Mouse (Mus musculus): ENCODE data around the gene Irf2bp1.

- TF ChIP-seq MAFK (IDR thresholded peaks at IDR 0.05; ENCODE audit: insufficient read depth, low read depth, low read length) (no peak), CHD2 (IDR thresholded peaks at IDR 0.05; ENCODE audit: low read depth, low read length) (no peak), ZNF384 (IDR thresholded peaks at IDR 0.05; ENCODE audit: low read depth, low read length) (no peak), ZC3H11A (IDR thresholded peaks at IDR 0.05; ENCODE audit: borderline replicate concordance, low read depth, low read length) (no peak)
These were observed 10.8 kb upstream of the Irf2bp1 start for GRCm38 (mm10) chr7:18993036-18993435.
